8 mouse cellular contexts compared by ENCODE assay signal in the genomic region with DNA sequence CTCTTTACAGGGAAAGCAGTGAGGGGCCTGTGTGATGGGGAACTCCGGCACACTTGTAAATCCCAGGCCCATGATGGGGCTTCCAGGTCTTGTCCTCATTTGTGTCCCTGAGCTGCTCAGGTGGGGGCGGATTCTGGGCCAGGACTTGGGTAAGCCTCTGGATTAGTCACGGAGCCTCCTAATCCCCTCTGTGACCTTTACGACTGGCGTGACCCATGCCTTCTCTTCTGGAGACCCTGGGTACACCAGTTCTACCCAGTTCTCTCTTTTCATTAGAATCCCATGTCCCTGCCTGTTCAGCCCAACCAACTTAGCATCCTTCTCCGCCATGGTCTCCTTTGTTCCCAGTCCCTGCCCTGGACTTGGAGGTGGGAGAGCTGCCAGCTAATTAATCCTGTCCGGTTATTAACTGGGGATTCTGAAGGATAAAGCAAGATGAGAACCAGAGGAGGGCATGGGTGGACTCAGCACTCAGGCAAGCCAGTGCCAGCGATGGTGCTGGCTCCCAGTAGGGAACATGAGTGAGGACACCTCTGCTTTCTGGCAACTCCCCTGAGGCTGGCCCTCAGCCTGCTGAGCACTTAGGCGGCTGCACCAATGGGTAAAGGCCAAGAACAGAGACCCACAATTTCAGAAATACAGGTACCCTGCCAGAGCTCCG. TPM values are rescaled to one million over a fixed set of nuclear protein-coding genes. Genes with fewer than 3 reads are reported as not detected.
A peak's percentile ranks its signal among the peaks of the same experiment; 100 is the strongest.
DNase-seq lines count a peak whose midpoint lies in the region; ATAC-seq lines count a peak whose summit lies in the region.

No protein-coding gene starts in this region.

- no peaks in the 10 kb centered on the region for H3K27me3 ChIP-seq in lung, embryonic 16.5 days (ENCODE audit: control insufficient read depth, insufficient read depth, low read depth, low read length)
- peaks cover 16% of the 10 kb centered on the region for H3K27me3 ChIP-seq in limb, embryonic 10.5 days (ENCODE audit: low read depth, poor library complexity, severe bottlenecking)
- H3K27me3 ChIP-seq in neural tube, embryonic 15.5 days (replicated peaks), result no peaks in the 10 kb centered on the region

- ATAC-seq in lung, embryonic 16.5 days (ENCODE audit: low read depth), result no peak
- no peak for ATAC-seq in neural tube, embryonic 15.5 days (ENCODE audit: low FRiP score)

- peak overlapping the region; percentile 58 for H3K4me2 ChIP-seq in lung, embryonic 16.5 days (ENCODE audit: low read depth, low read length)
- H3K4me2 ChIP-seq in neural tube, embryonic 15.5 days, result peak overlapping the region; percentile 61

- 67% methylated on average over 10 of the region's 10 CpGs for WGBS in lung, embryonic 16.5 days
- 59% methylated on average over 10 of the region's 10 CpGs for WGBS in limb, embryonic 10.5 days
- 48% methylated on average over 10 of the region's 10 CpGs for WGBS in neural tube, embryonic 15.5 days

- H3K9me3 ChIP-seq in lung, embryonic 16.5 days (ENCODE audit: control insufficient read depth, low read length), result no peaks in the 10 kb centered on the region
- H3K9me3 ChIP-seq in limb, embryonic 10.5 days (replicated peaks), result no peaks in the 10 kb centered on the region
- H3K9me3 ChIP-seq in neural tube, embryonic 15.5 days (replicated peaks), result no peaks in the 10 kb centered on the region

- intact Hi-C loops in left cerebral cortex, postnatal 14 days (cut with DNase I), result no loop called here

- no peak overlapping the region; the same call in 1 of the 2 replicates for H3K4me3 ChIP-seq in lung, embryonic 16.5 days (ENCODE audit: low read length)
- H3K4me3 ChIP-seq in limb, embryonic 10.5 days, result peak overlapping the region; percentile 98
- peak overlapping the region; percentile 39; the same call in 1 of the 2 replicates for H3K4me3 ChIP-seq in neural tube, embryonic 15.5 days (replicated peaks)

- peaks cover 20% of the 10 kb centered on the region for H3K36me3 ChIP-seq in lung, embryonic 16.5 days (ENCODE audit: control insufficient read depth, insufficient read depth, low read length)
- H3K36me3 ChIP-seq in limb, embryonic 10.5 days, result peaks cover 27% of the 10 kb centered on the region
- peaks cover 21% of the 10 kb centered on the region for H3K36me3 ChIP-seq in neural tube, embryonic 15.5 days

- DNase-seq in cerebellum, adult 11-12 months, result peak; percentile 69
- DNase-seq in cerebellum, postnatal 4 days (ENCODE audit: low spot score in 2 of 2), result no peak
- DNase-seq in lung, postnatal 10 days, result no peak
- DNase-seq in limb, embryonic 10.5 days (ENCODE audit: low spot score), result no peak
- no peak for DNase-seq in gastrocnemius, adult 8-10 months (ENCODE audit: low spot score in 2 of 2)
- no peak for DNase-seq in left cerebral cortex, postnatal 14 days (ENCODE audit: low spot score in 2 of 2)

- peaks cover 15% of the 10 kb centered on the region for H3K4me1 ChIP-seq in lung, embryonic 16.5 days (replicated peaks; ENCODE audit: control insufficient read depth, insufficient read depth, low read length)
- H3K4me1 ChIP-seq in limb, embryonic 10.5 days, result peaks cover 36% of the 10 kb centered on the region
- peaks cover 35% of the 10 kb centered on the region for H3K4me1 ChIP-seq in neural tube, embryonic 15.5 days

- H3K27ac ChIP-seq in lung, embryonic 16.5 days (ENCODE audit: low read length), result no peak overlapping the region
- H3K27ac ChIP-seq in limb, embryonic 10.5 days, result peak overlapping the region; percentile 37; the same call in 1 of the 2 replicates
- H3K27ac ChIP-seq in neural tube, embryonic 15.5 days (replicated peaks), result peak overlapping the region; percentile 100

- no peak overlapping the region for H3K9ac ChIP-seq in lung, embryonic 16.5 days (ENCODE audit: low read length)
- H3K9ac ChIP-seq in neural tube, embryonic 15.5 days (replicated peaks), result peak overlapping the region; percentile 34; the same call in 1 of the 2 replicates

RNA-seq across cellular contexts. Expression of gene Cyth2, which starts 1.1 kb away (rescaled TPM):
- 108 and 112 TPM in 2 replicates for polyA plus RNA-seq in lung, embryonic 16.5 days (2015; fragmentation: Nextera tagmentation; extraction: Ambion mirVana)
- 170 TPM in 2 replicates for polyA plus RNA-seq in limb, embryonic 10.5 days (2016; fragmentation: Nextera tagmentation; extraction: Ambion mirVana)
- 211 and 253 TPM in 2 replicates for polyA plus RNA-seq in neural tube, embryonic 15.5 days (2015; fragmentation: Nextera tagmentation; extraction: Ambion mirVana)
- total RNA-seq in gastrocnemius, adult 8-10 months (2022), result 10 to 100 TPM; 25.2 to 34.3 (median 30.8) TPM
- 100 to 1,000 TPM; 227 to 229 TPM for total RNA-seq in left cerebral cortex, postnatal 14 days (2021)

RNA-seq across cellular contexts. Expression of gene Kcnj14, which starts 9.1 kb away (rescaled TPM):
- polyA plus RNA-seq in lung, embryonic 16.5 days (2015; fragmentation: Nextera tagmentation; extraction: Ambion mirVana), result 0.68 and 1.3 TPM in 2 replicates
- polyA plus RNA-seq in limb, embryonic 10.5 days (2016; fragmentation: Nextera tagmentation; extraction: Ambion mirVana), result 1.2 and 1.4 TPM in 2 replicates
- 1.4 and 1.7 TPM in 2 replicates for polyA plus RNA-seq in neural tube, embryonic 15.5 days (2015; fragmentation: Nextera tagmentation; extraction: Ambion mirVana)
- total RNA-seq in gastrocnemius, adult 8-10 months (2022), result under 1 TPM in 2 of 4 experiments, not detected in 2; 0.11 to 0.29 TPM
- 1 to 10 TPM; 1.8 to 1.9 TPM for total RNA-seq in left cerebral cortex, postnatal 14 days (2021)

RNA-seq across cellular contexts. Expression of gene Grwd1, which starts 15.3 kb away (rescaled TPM):
- polyA plus RNA-seq in lung, embryonic 16.5 days (2015; fragmentation: Nextera tagmentation; extraction: Ambion mirVana), result 50.0 and 51.4 TPM in 2 replicates
- 116 and 156 TPM in 2 replicates for polyA plus RNA-seq in limb, embryonic 10.5 days (2016; fragmentation: Nextera tagmentation; extraction: Ambion mirVana)
- polyA plus RNA-seq in neural tube, embryonic 15.5 days (2015; fragmentation: Nextera tagmentation; extraction: Ambion mirVana), result 40.7 and 48.9 TPM in 2 replicates
- 10 to 100 TPM; 15.5 to 17.3 (median 16.1) TPM for total RNA-seq in gastrocnemius, adult 8-10 months (2022)
- total RNA-seq in left cerebral cortex, postnatal 14 days (2021), result 10 to 100 TPM; 21.0 to 22.2 TPM

RNA-seq across cellular contexts. Expression of gene Sult2b1, which starts 31.0 kb away (rescaled TPM):
- 6.6 and 7.9 TPM in 2 replicates for polyA plus RNA-seq in lung, embryonic 16.5 days (2015; fragmentation: Nextera tagmentation; extraction: Ambion mirVana)
- polyA plus RNA-seq in limb, embryonic 10.5 days (2016; fragmentation: Nextera tagmentation; extraction: Ambion mirVana), result 1.8 and 2.1 TPM in 2 replicates
- 7.1 and 8.6 TPM in 2 replicates for polyA plus RNA-seq in neural tube, embryonic 15.5 days (2015; fragmentation: Nextera tagmentation; extraction: Ambion mirVana)
- total RNA-seq in gastrocnemius, adult 8-10 months (2022), result not detected
- 10 to 100 TPM in 1 of 2 experiments, 1 to 10 TPM in 1; 10.0 to 13.0 TPM for total RNA-seq in left cerebral cortex, postnatal 14 days (2021)

RNA-seq across cellular contexts. Expression of gene Lmtk3, which starts 31.9 kb away (rescaled TPM):
- 0.72 and 1.0 TPM in 2 replicates for polyA plus RNA-seq in lung, embryonic 16.5 days (2015; fragmentation: Nextera tagmentation; extraction: Ambion mirVana)
- polyA plus RNA-seq in limb, embryonic 10.5 days (2016; fragmentation: Nextera tagmentation; extraction: Ambion mirVana), result 2.2 and 3.2 TPM in 2 replicates
- polyA plus RNA-seq in neural tube, embryonic 15.5 days (2015; fragmentation: Nextera tagmentation; extraction: Ambion mirVana), result 19.3 and 26.0 TPM in 2 replicates
- total RNA-seq in gastrocnemius, adult 8-10 months (2022), result not detected
- 100 to 1,000 TPM; 261 to 275 TPM for total RNA-seq in left cerebral cortex, postnatal 14 days (2021)
